Mouse (Mus musculus): ENCODE measurements at regions not wholly inside any gene's neighbourhood (a gene's known extent, or its start where the extent isn't known, plus 50 kb on each side); places are given as distances from the start of the nearest gene placed in this dataset.

- peak; percentile 14 for DNase-seq (ENCODE audit: low read depth)
Observed at GRCm38 (mm10) chr4:34494961-34495723, 55.6 kb upstream of the Akirin2 start.

GRCm38 (mm10) chr4:34498325-34498724 lies 52.4 kb upstream of the Akirin2 start:
- no peak for DNase-seq (ENCODE audit: low read depth)

- no peak for DNase-seq (ENCODE audit: low read depth)
Observed at GRCm38 (mm10) chr4:34498781-34499180, 52.0 kb upstream of the Akirin2 start.

- no peak for DNase-seq (ENCODE audit: low read depth)
Observed at GRCm38 (mm10) chr4:34499731-34500130, 51.0 kb upstream of the Akirin2 start.
